Mouse (Mus musculus) G1E (cell line): ENCODE results near the gene Fam168b. TPM values are rescaled to one million over a fixed set of nuclear protein-coding genes. Genes with fewer than 3 reads are reported as not detected.
A peak's percentile ranks its signal among the peaks of the same experiment; 100 is the strongest.

Experiments
- ATAC-seq: 2 replicates; pipeline ENCODE4 v1.8.0; 2016; ENCODE audit warnings: mild to moderate bottlenecking; ENCODE audit not compliant: insufficient number of reproducible peaks, poor library complexity, low FRiP score, severe bottlenecking; ENCODE audit errors: extremely low read depth
- DNase-seq: peaks from one replicate; pipeline ENCODE4 v3.0.0; 2012; ENCODE audit warnings: low spot score
- H3K27me3 ChIP-seq: 2 replicates; pipeline ENCODE4 v1.6.1; 2012; ENCODE audit warnings: mild to moderate bottlenecking, low read length, inconsistent platforms; ENCODE audit not compliant: insufficient read depth
- H3K36me3 ChIP-seq: replicated peaks from 2 replicates; pipeline ENCODE3; 2012; ENCODE audit warnings: mild to moderate bottlenecking, inconsistent platforms
- H3K4me1 ChIP-seq: 2 replicates; pipeline ENCODE4 v1.6.1; 2012; ENCODE audit warnings: low read depth, low read length, inconsistent platforms, mixed read lengths; ENCODE audit not compliant: insufficient read depth
- H3K4me3 ChIP-seq: 2 replicates; pipeline ENCODE4 v1.5.1; 2012; ENCODE audit warnings: low read depth, mild to moderate bottlenecking, inconsistent platforms, low read length, moderate library complexity, mixed read lengths
- H3K9me3 ChIP-seq: replicated peaks from 2 replicates; pipeline ENCODE4 v1.6.1; 2012; ENCODE audit warnings: inconsistent platforms
- CTCF ChIP-seq: IDR thresholded peaks from 2 replicates; pipeline ENCODE4 v1.5.1; 2012; ENCODE audit warnings: low read depth, low read length, inconsistent platforms, mixed read lengths
- GATA1 ChIP-seq: IDR thresholded peaks from 2 replicates; pipeline ENCODE4 v1.6.1; 2012; ENCODE audit warnings: borderline replicate concordance, low read length, inconsistent platforms, mixed read lengths
- GATA2 ChIP-seq: IDR thresholded peaks from 2 replicates; pipeline ENCODE4 v1.6.1; 2012; ENCODE audit warnings: low read depth, low read length, inconsistent platforms, borderline replicate concordance
- POLR2AphosphoS5 ChIP-seq: IDR thresholded peaks from 2 replicates; pipeline ENCODE4 v1.6.1; 2012; ENCODE audit warnings: low read depth, low read length, inconsistent platforms; ENCODE audit not compliant: insufficient replicate concordance
- TAL1 ChIP-seq: conservative IDR thresholded peaks from 2 replicates; pipeline ENCODE4 v1.6.1; 2012; ENCODE audit warnings: low read depth, low read length, inconsistent platforms, mixed read lengths
- polyA plus RNA-seq: library from polyadenylated mRNA; stranded (reverse); fragments of >175 nt; gene quantifications from 2 replicates; pipeline ENCODE4 v1.2.3, GENCODE M21; 2012
- total RNA-seq, 2 experiments: library from RNA; stranded (forward) in 1 of 2; stranded (reverse) in 1 of 2; fragments of 200-1000 nt in 1 of 2; fragments of >200 nt in 1 of 2; fragmentation: Nextera tagmentation in 1 of 2; gene quantifications; 2 replicates each; pipeline ENCODE4 v1.2.3; 2014 to 2017

The Fam168b gene
- total RNA-seq (2014; fragmentation: Nextera tagmentation) (75.1 and 82.0 TPM in 2 replicates), total RNA-seq (2017) (95.3 and 98.4 TPM in 2 replicates), polyA plus RNA-seq (383 and 401 TPM in 2 replicates)

DNA sequence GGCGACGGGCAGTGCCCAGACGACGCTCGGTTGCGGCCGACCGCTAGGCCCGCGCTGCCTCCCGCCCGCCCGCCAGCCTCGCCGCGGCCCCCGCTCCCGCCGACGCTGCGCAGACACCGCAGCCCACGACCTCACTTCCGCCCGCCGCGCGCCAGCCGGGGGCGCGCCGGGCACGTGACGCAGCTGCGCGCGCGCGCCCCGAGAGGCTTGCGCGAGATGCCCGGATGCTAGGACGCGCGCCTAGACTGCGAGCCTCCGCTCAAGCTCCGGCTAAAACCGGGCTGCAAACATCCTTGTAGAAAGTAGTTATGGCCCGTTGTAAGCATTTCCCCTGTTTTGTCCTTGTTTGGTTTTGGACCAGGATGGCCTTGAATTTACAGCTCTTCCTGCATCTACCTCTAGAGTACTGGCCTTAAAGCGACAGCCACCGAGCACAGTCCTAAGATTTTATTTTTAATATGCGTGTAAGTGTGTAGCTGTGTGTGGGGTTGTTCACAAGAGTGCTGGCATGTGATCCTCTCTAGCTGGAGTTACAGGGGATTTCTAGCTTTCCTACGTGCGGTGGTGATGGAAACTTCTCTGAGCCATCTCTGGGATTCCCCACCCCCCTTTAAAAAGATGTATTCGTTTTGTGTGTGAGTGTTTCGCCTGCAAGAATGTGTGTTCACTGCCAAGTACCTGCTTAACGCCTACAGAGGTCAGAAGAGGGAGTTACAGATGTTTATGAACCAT, at the start of gene Fam168b:
Fam168b (minus strand) TSS at position 179 of the 732 bp plus-strand sequence.
- Histone ChIP-seq H3K27me3 (peaks cover 15% of the 10 kb centered on the region; the same call in 1 of the 2 replicates), H3K36me3 (peaks cover 23% of the 10 kb centered on the region), H3K9me3 (no peaks in the 10 kb centered on the region), H3K4me1 (peaks cover 39% of the 10 kb centered on the region), H3K4me3 (peak within 1 kb of the TSS; percentile 78)
- DNase-seq (peak; percentile 93), ATAC-seq (peak; percentile 64)
- TF ChIP-seq POLR2AphosphoS5: no peak
- TF ChIP-seq GATA2: no peak

DNA sequence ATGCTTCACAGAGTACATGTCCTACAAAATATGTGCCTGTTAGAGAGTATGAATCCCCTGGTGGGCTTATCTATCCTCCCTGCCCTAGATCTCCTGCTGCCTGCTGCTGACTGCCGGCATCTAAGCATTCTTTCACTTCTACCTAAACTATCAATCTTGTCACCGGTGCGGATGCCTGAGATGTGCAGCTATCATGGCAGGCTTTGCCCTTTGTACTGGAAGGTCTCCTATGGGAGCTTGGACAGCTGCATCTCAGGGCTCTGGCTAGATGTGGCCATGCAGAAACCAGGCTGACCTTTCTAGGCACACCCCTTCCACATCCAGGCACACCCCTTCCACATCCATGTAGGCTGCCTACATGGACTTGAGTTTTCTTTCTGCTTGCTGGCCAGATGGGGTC, 49.6 kb upstream of the Fam168b start:
- no peak for TF ChIP-seq CTCF
- no peak for TF ChIP-seq TAL1
- no peak for TF ChIP-seq GATA1
- no peak for TF ChIP-seq POLR2AphosphoS5
- TF ChIP-seq GATA2: no peak
- DNase-seq (no peak), ATAC-seq (no peak)
- peaks cover 2% of the 10 kb centered on the region; the same call in 1 of the 2 replicates for H3K27me3 ChIP-seq
- no peaks in the 10 kb centered on the region for H3K4me1 ChIP-seq
- H3K36me3 ChIP-seq: no peaks in the 10 kb centered on the region
- no peaks in the 10 kb centered on the region for H3K9me3 ChIP-seq
- no peak overlapping the region for H3K4me3 ChIP-seq

DNA sequence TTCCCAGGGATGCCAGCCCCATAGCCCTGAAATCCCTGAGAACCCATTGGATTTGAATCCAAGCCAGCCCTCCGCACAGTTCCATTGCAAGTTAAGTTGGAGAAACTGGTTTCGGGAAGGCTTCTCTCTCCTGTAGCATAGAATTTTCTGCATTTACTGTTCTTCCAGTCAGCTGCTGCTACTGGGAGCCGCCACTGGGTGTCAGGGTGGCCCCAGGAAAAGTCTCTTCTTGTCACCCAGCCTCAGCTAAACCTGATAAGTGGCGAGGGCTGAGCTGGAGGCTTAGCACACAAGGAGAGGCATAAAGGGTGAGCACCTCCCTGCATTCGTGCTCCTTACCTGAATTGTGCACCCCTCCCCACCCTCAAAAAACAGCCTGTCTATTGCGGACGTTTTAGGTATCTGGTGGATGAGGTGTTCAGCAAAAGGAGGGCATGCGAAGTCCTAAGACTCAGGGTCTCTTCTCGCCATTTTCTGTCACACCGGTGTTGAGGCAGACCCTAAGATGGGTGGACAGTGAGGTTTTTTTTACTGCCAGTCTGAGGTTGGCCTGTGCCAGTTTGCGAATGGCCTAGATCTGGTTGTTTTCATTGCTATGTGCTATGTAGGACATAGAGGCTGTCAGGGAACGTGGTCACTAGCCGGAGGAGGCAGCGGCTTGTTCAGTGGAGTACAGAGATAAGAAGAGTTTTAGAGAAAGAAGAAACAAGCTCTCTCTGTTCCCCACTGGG, 48.9 kb upstream of the Fam168b start:
- no peak for ATAC-seq
- H3K4me3 ChIP-seq: no peak overlapping the region
- no peaks in the 10 kb centered on the region for H3K9me3 ChIP-seq
- TF ChIP-seq TAL1 (no peak), POLR2AphosphoS5 (no peak), GATA1 (no peak), CTCF (no peak), GATA2 (no peak)
- no peak for DNase-seq
- H3K4me1 ChIP-seq: no peaks in the 10 kb centered on the region
- peaks cover 2% of the 10 kb centered on the region; the same call in 1 of the 2 replicates for H3K27me3 ChIP-seq
- no peaks in the 10 kb centered on the region for H3K36me3 ChIP-seq

GRCm38 (mm10) chr1:34883776-34884175, 40.9 kb upstream of the Fam168b start:
- Histone ChIP-seq H3K9me3 (peaks cover 3% of the 10 kb centered on the region), H3K36me3 (no peaks in the 10 kb centered on the region), H3K4me3 (no peak overlapping the region), H3K4me1 (no peaks in the 10 kb centered on the region), H3K27me3 (no peaks in the 10 kb centered on the region)
- DNase-seq (no peak), ATAC-seq (no peak)
- TF ChIP-seq GATA1: no peak
- TF ChIP-seq GATA2: no peak
- no peak for TF ChIP-seq POLR2AphosphoS5
- no peak for TF ChIP-seq CTCF
- no peak for TF ChIP-seq TAL1

- no peak for ATAC-seq
- no peak for DNase-seq
- Histone ChIP-seq H3K9me3 (peaks cover 3% of the 10 kb centered on the region), H3K27me3 (no peaks in the 10 kb centered on the region), H3K4me3 (no peak overlapping the region), H3K4me1 (no peaks in the 10 kb centered on the region), H3K36me3 (no peaks in the 10 kb centered on the region)
- TF ChIP-seq CTCF (no peak), TAL1 (no peak), POLR2AphosphoS5 (no peak), GATA2 (no peak), GATA1 (no peak)
These were observed 36.7 kb upstream of the Fam168b start for GRCm38 (mm10) chr1:34879611-34880010.

DNA sequence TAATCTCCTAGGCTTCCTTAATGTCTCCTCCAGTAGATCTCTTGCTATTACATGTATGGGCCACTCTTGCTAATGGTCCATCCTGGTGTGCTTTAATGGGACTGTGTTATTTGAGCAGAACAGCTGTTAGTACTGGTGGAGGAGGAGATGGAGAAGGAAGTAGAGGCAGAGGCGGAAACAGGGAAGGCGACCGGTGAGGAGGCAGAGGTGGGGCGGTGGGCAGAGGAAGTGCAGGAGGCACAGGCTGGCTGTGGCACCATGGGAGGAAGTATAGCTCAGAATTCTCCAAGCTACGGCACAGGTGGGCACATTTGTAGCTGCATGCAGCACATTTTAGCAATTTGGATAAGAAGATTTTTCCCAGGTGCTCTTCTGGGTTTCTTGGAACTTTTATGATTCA, 30.7 kb upstream of the Fam168b start:
- peaks cover 3% of the 10 kb centered on the region for H3K36me3 ChIP-seq
- H3K9me3 ChIP-seq: no peaks in the 10 kb centered on the region
- H3K4me3 ChIP-seq: no peak overlapping the region
- DNase-seq (no peak), ATAC-seq (no peak)
- no peak for TF ChIP-seq GATA1
- no peak for TF ChIP-seq CTCF
- no peak for TF ChIP-seq TAL1
- no peak for TF ChIP-seq GATA2
- no peak for TF ChIP-seq POLR2AphosphoS5
- peaks cover 4% of the 10 kb centered on the region; the same call in 1 of the 2 replicates for H3K27me3 ChIP-seq
- H3K4me1 ChIP-seq: no peaks in the 10 kb centered on the region
